Mouse (Mus musculus) heart, postnatal 0 days (tissue): ENCODE measurements around the gene Mrs2.

Experiments
- CTCF ChIP-seq: IDR thresholded peaks from 2 replicates; pipeline ENCODE4 v1.5.1; 2016; ENCODE audit warnings: antibody characterized with exemption, control low read depth, low read depth
- EP300 ChIP-seq: IDR thresholded peaks from 2 replicates; pipeline ENCODE4 v1.6.1; 2016; ENCODE audit warnings: antibody characterized with exemption, low read depth

DNA sequence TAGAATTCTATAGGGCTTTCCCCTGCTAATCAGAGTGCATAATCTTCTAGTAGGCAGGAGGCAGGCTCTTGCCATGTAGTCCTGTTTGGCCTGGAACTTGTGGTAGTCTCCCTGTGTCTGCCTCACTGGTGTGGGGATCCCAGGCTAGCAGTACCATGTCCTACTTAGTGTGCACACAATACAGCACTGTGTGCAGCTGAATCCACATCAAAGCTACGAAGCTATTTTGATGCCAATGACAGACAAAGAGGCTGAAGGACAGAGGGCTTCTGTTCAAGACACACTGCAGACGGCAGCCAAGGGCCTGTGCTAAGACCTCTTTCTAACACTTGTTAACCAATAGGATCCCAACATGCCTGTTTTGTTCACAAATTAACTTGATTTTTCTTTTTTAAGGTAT, 34.7 kb downstream of the Mrs2 start:
- TF ChIP-seq EP300 (no peak), CTCF (no peak)
